Mouse (Mus musculus): ENCODE results near the gene Olfr419.

DNA sequence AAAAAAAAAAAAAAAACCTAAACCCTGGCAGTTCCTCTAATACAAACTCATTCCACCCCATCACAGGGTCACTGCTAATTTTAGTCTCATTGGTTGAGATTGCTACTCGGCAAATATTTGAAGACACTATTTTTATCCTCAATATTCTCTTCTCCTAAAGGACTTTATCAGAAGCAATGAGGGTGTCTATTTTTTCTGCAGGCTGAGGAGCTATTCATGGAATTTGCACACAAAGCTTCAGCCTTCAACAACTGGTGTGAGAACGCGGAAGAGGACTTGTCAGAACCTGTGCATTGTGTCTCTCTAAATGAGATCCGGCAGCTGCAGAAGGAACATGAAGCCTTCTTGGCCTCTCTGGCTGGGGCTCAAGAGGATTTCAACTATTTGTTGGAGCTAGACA lies 11.9 kb downstream of the Olfr419 start:
- TF ChIP-seq GATA1 (IDR thresholded peaks at IDR 0.05; ENCODE audit: borderline replicate concordance, low read length) (no peak), FLI1 (IDR thresholded peaks at IDR 0.05; ENCODE audit: low read length) (no peak)
